Mouse (Mus musculus): ENCODE measurements around the gene Myl9. TPM values are rescaled to one million over a fixed set of nuclear protein-coding genes. Genes with fewer than 3 reads are reported as not detected.

Myl9 gene
- polyA plus RNA-seq, 1 experiment from 2014 or later = 71.8 TPM

DNA sequence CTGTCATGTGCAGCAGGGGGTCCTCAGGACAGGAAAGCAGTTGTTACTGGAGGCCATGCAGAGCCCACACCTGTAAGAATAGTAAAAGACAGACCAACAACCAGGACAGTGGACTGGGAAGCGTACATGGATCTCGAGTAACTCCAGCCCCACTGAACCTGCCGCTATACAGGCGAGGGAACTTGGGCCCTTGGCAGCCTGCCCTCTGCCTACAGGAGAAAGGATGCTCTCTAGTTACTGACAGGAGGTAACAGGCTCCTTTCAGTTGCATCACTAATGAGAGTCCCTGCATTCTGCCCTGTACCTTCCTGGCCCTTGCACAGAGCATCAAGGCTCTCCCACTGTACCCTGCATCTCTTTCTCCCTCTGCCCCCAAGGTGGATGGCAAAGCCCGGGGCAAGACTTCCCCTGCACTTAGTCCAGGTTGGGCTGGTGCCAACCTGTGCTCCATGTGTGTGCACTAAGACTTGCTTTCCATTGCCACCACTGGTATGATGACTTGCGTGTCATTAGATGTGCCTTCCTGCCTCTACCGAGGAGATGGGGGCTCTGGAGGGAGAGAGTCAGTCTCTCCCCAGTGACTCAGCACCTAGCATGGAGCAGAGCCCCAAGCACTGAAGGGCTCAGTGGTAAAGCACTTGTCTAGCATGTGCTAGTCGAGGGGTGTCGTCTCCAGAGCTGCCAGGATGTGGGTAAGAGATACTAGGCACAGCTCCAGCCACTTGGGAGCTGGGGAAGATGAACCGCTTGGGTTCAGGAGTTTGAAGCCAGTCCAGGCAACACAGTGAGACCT, 8.8 kb upstream of the Myl9 start:
- no peak overlapping the region for H3K4me2 ChIP-seq (replicated peaks)
- peaks cover 33% of the 10 kb centered on the region for H3K36me3 ChIP-seq
- H3K4me1 ChIP-seq = no peaks in the 10 kb centered on the region
- no peaks in the 10 kb centered on the region for H3K9me3 ChIP-seq
- no peak overlapping the region for H3K27ac ChIP-seq
- no peak overlapping the region for H3K4me3 ChIP-seq
- 88% methylated on average over 10 of the region's 10 CpGs for WGBS
- H3K9ac ChIP-seq = no peak overlapping the region
- no peaks in the 10 kb centered on the region for H3K27me3 ChIP-seq (replicated peaks)
- ATAC-seq (ENCODE audit: low FRiP score, low read depth) = no peak

DNA sequence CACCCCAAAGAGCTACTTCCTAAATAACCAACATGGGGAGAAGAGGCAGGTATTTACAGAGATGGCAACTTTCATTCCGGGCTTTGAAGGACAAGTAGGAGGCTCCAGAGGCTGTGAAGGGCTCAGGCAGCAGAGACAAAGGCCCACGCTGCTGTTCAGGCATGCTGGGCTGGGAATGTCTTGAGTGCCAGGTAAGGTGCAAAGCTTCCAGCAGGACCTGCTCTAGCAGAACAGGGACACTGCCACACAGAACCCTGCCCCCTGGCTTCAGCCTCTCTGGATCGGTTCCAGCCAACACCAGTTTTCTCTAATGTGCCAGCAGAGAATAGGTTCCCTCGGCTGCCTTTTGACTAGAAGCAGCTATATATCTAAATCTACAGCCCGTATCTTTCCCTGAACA, 8.1 kb upstream of the Myl9 start:
- H3K9me3 ChIP-seq = no peaks in the 10 kb centered on the region
- H3K27ac ChIP-seq = no peak overlapping the region
- H3K36me3 ChIP-seq = peaks cover 26% of the 10 kb centered on the region
- H3K4me1 ChIP-seq = no peaks in the 10 kb centered on the region
- no peak overlapping the region for H3K9ac ChIP-seq
- H3K4me2 ChIP-seq (replicated peaks) = no peak overlapping the region
- H3K4me3 ChIP-seq = no peak overlapping the region
- 81% methylated on average over 5 of the region's 5 CpGs for WGBS
- no peak for ATAC-seq (ENCODE audit: low FRiP score, low read depth)
- H3K27me3 ChIP-seq (replicated peaks) = no peaks in the 10 kb centered on the region

DNA sequence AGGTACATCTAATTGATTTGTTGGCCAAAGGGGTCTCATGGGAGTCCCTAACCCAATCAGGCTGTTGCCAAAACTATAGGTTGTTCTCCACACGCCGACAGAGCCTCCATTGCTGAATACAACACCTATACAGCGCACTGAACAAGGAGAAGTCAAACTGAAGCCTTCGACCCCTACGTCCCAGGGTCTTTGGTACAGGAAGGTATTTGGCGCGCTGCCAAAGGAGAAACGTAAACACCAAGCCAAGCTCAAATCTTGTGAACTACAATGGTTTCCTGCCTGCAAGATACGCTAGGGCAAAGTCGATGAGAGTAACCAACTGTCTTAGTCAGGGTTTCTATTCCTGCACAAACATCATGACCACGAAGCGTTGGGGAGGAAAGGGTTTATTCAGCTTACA, 5.9 kb upstream of the Myl9 start:
- peaks cover under 1% of the 10 kb centered on the region; the same call in 1 of the 2 replicates for H3K4me1 ChIP-seq
- no peaks in the 10 kb centered on the region for H3K27me3 ChIP-seq (replicated peaks)
- 86% methylated on average over 12 of the region's 12 CpGs for WGBS
- H3K36me3 ChIP-seq = peaks cover 6% of the 10 kb centered on the region; the same call in 1 of the 2 replicates
- ATAC-seq (ENCODE audit: low FRiP score, low read depth) = no peak
- no peaks in the 10 kb centered on the region for H3K9me3 ChIP-seq
- no peak overlapping the region for H3K4me2 ChIP-seq (replicated peaks)
- H3K27ac ChIP-seq = no peak overlapping the region
- no peak overlapping the region for H3K4me3 ChIP-seq
- H3K9ac ChIP-seq = no peak overlapping the region

DNA sequence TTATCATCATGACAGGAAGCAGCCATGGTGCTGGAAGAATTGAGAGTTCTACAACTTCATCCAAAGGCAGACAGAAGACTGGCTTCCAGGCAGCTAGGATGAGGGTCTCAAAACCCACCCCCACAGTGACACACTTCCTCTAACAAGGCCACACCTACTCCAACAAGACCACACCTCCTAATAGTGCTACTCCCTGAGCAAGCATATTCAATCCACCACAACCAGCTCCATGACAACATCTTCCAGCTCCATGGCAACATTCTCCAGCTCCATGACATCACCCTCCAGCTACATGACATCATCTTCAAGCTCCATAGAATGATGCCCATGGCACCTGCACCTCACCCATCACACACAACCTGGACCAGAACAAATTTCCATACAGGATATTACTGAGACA, 1.8 kb upstream of the Myl9 start:
- no peak overlapping the region for H3K4me2 ChIP-seq (replicated peaks)
- no peaks in the 10 kb centered on the region; the same call in none of the 2 replicates for H3K27me3 ChIP-seq (replicated peaks)
- H3K9me3 ChIP-seq = no peaks in the 10 kb centered on the region
- no peak overlapping the region for H3K9ac ChIP-seq
- ATAC-seq (ENCODE audit: low FRiP score, low read depth) = no peak
- H3K27ac ChIP-seq = no peak overlapping the region
- H3K4me1 ChIP-seq = peaks cover 24% of the 10 kb centered on the region
- H3K4me3 ChIP-seq = no peak overlapping the region
- no peaks in the 10 kb centered on the region for H3K36me3 ChIP-seq

DNA sequence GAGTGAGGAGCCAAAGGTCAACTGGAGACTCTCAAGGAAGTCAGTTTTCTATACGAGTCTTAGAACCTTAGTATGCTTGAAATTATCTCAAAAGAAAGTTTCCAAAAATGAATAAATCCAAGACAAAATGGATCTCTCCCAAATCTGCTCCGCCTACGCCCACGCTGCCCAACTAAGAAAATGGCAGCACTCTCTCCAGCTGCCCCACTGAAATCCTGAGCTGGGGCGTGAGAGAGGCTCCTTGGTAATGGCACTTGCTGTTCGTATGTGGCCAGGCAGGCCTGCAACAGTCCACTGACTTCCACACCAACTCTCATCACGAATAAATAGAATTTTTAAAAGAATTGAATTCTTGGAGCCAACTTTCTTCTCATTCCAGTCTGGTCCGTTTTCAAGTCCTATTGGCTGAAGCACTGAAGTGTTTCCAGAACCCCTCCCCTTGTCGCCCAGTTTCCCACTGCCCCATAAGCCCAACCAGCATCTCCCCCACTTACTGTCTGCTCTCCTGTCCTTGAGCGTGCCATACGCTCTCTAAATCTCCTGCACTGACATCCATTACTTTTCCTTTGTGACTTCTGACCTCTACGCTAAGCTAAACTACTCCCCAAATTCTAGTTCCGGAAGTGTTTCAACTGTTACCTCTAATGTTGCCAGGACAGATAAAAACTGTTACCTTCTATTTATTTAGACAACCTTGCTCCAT, 1.0 kb upstream of the Myl9 start:
- Histone ChIP-seq H3K36me3 (no peaks in the 10 kb centered on the region), H3K4me1 (peaks cover 24% of the 10 kb centered on the region), H3K4me3 (no peak overlapping the region; the same call in 1 of the 2 replicates), H3K9me3 (no peaks in the 10 kb centered on the region), H3K9ac (no peak overlapping the region), H3K4me2 (replicated peaks) (peak overlapping the region; percentile 80), H3K27me3 (replicated peaks) (no peaks in the 10 kb centered on the region; the same call in none of the 2 replicates), H3K27ac (no peak overlapping the region)
- ATAC-seq (ENCODE audit: low FRiP score, low read depth) = no peak
- 71% methylated on average over 13 of the region's 13 CpGs for WGBS

DNA sequence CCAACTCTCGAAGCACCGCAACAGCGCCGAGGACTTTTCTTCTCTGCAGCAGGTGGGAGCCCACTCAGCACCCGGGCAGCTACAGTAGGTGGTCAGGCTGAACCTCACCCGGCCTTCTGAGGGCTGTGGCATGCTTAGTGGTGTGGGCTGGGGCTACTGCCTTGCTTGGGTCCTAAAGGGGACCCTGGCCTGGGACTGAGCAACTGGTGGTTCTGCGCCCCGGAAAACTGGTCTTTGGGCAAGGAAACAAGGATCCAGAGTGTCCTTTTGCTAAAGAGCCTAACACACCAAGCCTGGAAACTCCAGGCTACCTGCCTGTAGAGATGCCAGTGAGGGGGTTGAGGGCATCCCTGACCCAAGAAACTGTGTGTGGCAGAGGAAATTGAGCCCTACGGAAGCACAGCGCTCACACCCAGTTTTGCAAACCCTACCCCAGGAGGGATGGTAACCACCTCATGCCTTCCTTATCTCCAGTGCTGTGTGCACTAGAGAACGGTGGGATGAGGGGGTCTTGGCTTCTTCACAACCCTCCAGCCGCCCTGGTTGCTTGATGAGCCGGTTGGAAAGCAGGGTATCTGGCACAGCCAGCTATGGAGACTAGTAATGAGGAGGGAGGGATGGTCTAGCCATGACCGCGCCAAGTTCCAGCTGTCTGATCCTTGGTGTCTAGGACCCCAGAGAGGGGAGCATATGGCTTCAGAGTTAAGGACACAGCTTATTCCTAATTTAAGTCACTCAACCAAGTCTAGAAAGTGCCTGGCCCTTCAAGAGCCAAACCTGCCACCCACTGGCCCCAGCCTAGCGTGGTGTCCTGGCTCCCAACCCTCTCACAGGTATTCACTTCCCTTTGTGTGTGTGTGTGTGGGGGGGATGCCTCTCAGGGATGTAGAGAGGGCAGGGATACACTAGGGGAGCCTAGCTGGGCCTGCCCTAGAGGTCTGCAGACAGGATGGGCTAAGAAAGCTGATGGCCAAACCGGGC, 525 bp downstream of the Myl9 start:
- ATAC-seq (ENCODE audit: low FRiP score, low read depth) = peak; percentile 52; the same call in 1 of the 2 replicates
- 27% methylated on average over 17 of the region's 17 CpGs for WGBS
- H3K4me2 ChIP-seq (replicated peaks) = peak overlapping the region; percentile 80
- no peaks in the 10 kb centered on the region; the same call in none of the 2 replicates for H3K27me3 ChIP-seq (replicated peaks)
- H3K27ac ChIP-seq = no peak overlapping the region
- peaks cover 27% of the 10 kb centered on the region for H3K4me1 ChIP-seq
- H3K9me3 ChIP-seq = no peaks in the 10 kb centered on the region
- H3K9ac ChIP-seq = peak overlapping the region; percentile 63
- peak overlapping the region; percentile 31 for H3K4me3 ChIP-seq
- H3K36me3 ChIP-seq = no peaks in the 10 kb centered on the region

DNA sequence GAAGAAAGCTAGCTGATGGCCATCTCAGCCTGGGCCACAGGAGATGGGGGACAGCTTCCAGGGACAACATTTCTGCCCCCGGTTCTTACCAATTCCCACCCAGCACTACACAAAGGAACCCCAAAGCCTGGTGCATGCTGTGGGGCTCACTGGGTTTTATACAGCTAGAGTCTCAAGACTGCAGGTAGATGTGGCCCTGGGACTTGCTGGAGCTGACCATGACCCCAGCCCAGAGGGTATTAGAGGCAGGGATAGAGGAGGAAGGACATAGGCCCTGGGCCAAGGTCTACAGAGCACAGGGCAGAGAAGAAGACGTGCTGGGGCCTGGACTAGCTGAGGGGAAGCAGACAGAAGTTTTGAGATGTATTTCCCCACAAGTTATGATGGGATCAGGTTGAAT, 1.7 kb downstream of the Myl9 start:
- Histone ChIP-seq H3K4me1 (peaks cover 27% of the 10 kb centered on the region), H3K9me3 (no peaks in the 10 kb centered on the region), H3K4me3 (no peak overlapping the region), H3K27me3 (replicated peaks) (no peaks in the 10 kb centered on the region; the same call in none of the 2 replicates), H3K36me3 (no peaks in the 10 kb centered on the region), H3K27ac (no peak overlapping the region), H3K4me2 (replicated peaks) (no peak overlapping the region), H3K9ac (no peak overlapping the region)
- no peak for ATAC-seq (ENCODE audit: low FRiP score, low read depth)
- 88% methylated on average over 2 of the region's 2 CpGs for whole genome bisulfite sequencing

DNA sequence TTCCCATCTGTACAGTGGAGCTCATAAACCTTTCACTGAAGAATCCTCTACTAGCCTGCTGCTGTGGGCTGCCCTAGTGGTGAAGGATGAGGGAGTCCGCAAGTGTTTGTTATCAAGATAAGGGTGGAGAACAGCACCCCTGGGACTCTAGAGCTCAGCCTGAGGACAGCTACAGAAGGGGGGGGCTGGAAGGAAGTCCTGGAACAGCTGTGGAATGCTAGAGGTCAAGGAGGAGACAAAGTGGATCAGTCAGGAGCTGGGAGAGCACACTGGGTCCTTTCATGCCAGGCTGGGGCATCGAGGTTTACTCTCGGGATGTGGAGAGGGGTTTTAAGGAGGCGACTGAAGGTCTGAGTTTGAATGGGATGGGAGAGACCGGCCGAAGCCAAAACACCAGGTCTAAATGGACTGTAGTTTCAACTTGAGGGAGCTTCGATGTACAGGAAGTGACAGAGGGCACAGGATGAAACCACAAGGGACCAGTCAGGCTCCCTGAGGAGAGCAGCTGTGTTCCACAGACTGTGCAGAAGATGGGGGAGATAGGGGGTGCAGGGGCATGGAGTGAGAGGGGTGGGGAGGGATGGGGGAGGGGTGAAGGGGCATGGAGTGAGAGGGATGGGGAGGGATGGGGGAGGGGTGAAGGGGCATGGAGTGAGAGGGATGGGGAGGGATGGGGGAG, 2.2 kb downstream of the Myl9 start:
- Histone ChIP-seq H3K9me3 (no peaks in the 10 kb centered on the region), H3K4me1 (peaks cover 27% of the 10 kb centered on the region)

DNA sequence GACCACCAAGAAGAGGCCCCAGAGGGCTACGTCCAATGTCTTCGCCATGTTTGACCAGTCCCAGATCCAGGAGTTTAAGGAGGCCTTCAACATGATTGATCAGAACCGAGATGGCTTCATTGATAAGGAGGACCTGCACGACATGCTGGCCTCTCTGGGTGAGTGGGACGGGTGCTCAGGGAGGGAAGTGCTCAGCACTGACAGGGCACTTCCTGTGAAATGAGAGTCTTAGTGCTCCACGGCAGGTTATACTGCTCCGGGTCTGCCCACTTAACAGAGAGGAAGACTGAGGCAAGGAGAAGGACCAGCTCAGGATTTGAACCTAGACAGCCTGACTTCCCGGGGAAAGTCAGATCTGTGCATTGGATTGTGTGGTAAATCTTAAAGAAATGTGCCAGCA, 3.4 kb downstream of the Myl9 start:
- Histone ChIP-seq H3K9me3 (no peaks in the 10 kb centered on the region), H3K4me3 (no peak overlapping the region), H3K4me2 (replicated peaks) (no peak overlapping the region), H3K27ac (no peak overlapping the region), H3K27me3 (replicated peaks) (no peaks in the 10 kb centered on the region; the same call in none of the 2 replicates), H3K9ac (no peak overlapping the region), H3K36me3 (no peaks in the 10 kb centered on the region), H3K4me1 (peaks cover 27% of the 10 kb centered on the region)
- 87% methylated on average over 8 of the region's 8 CpGs for WGBS
- ATAC-seq (ENCODE audit: low FRiP score, low read depth) = no peak

More for the DNA sequence above, 2.2 kb downstream of the Myl9 start:
- H3K27ac ChIP-seq = no peak overlapping the region
- no peak for ATAC-seq (ENCODE audit: low FRiP score, low read depth)
- H3K4me2 ChIP-seq (replicated peaks) = no peak overlapping the region
- H3K36me3 ChIP-seq = no peaks in the 10 kb centered on the region
- WGBS = 71% methylated on average over 7 of the region's 7 CpGs
- no peaks in the 10 kb centered on the region; the same call in none of the 2 replicates for H3K27me3 ChIP-seq (replicated peaks)
- no peak overlapping the region for H3K9ac ChIP-seq
- no peak overlapping the region for H3K4me3 ChIP-seq

DNA sequence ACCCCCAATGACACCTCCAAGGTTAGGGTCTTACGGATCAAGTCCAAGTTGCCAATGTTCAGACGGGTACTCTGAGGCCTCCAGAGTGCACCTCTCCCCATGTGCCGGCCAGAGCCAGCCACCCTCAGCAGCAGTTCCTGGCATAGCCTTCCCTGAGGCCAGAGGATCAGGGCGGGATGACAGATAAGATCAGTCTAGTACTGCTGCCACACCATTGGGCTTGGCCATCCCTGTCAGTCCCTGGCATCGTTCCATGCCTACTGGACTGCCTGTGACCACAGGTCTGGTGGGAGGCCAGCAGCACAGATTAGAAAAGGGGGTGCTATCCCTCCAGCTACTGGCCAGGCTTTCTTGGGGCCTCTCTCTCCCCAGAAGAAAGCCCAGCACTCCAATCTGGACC, 3.8 kb downstream of the Myl9 start:
- no peak for ATAC-seq (ENCODE audit: low FRiP score, low read depth)
- no peak overlapping the region for H3K27ac ChIP-seq
- WGBS = 83% methylated on average over 5 of the region's 5 CpGs

DNA sequence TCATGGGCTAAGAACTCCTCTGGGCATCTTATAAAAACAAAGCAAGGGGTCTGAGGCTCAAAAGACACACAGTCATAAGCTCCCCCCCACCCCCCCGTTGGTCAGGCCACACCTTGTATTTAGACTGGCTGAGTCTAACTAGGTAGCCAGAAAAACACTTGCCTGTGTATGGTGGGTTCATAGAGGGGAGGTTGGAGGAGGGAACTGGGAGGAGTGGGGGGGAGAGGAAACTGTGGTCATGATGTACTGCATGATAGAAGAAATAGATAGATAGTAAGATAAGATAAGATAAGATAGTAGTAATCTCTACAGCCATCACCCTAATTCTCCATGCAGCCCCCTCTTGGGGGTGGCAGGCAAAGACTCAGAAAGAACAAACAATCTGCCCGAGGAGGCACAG, 4.3 kb downstream of the Myl9 start:
- H3K4me2 ChIP-seq (replicated peaks) = no peak overlapping the region
- no peaks in the 10 kb centered on the region for H3K36me3 ChIP-seq
- no peaks in the 10 kb centered on the region for H3K9me3 ChIP-seq
- no peaks in the 10 kb centered on the region; the same call in none of the 2 replicates for H3K27me3 ChIP-seq (replicated peaks)
- no peak overlapping the region for H3K4me3 ChIP-seq
- ATAC-seq (ENCODE audit: low FRiP score, low read depth) = no peak
- H3K9ac ChIP-seq = no peak overlapping the region
- 69% methylated on average over 2 of the region's 2 CpGs for WGBS
- no peak overlapping the region for H3K27ac ChIP-seq
- peaks cover 24% of the 10 kb centered on the region for H3K4me1 ChIP-seq

More for the DNA sequence above, 3.8 kb downstream of the Myl9 start:
- no peaks in the 10 kb centered on the region for H3K36me3 ChIP-seq
- peaks cover 27% of the 10 kb centered on the region for H3K4me1 ChIP-seq
- H3K4me3 ChIP-seq = no peak overlapping the region
- no peaks in the 10 kb centered on the region for H3K9me3 ChIP-seq
- H3K27me3 ChIP-seq (replicated peaks) = no peaks in the 10 kb centered on the region; the same call in none of the 2 replicates
- no peak overlapping the region for H3K4me2 ChIP-seq (replicated peaks)
- no peak overlapping the region for H3K9ac ChIP-seq
